Comparison of ENCODE assay signal across 26 mouse cellular contexts in the genomic region with DNA sequence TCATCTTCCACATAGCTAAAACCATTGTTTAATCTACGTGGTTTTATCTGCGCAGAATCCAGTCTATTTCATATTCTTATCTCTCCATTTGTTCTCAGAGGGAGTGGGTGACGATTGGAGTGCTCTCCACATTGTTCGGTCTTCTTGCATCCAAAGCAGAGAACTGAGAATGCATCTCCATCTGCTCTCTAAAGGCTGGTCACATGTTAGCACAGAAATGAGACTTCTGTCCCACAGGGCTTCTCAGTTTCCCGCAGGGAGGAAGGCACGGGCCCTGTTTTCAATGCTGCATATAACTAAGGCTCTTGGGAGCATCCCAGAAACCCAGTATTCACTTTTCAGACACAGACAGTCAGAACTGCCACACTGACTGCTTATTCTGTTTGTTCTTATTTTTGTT. TPM values are rescaled to one million over a fixed set of nuclear protein-coding genes. Genes with fewer than 3 reads are reported as not detected.
A peak's percentile ranks its signal among the peaks of the same experiment; 100 is the strongest.
DNase-seq lines count a peak whose midpoint lies in the region; ATAC-seq and TF ChIP-seq lines count a peak whose summit lies in the region.
"Had no signal": no experiment of that assay in that cellular context is flagged by ENCODE, and none has a peak within 500 bp of the region (broad histone marks: within the 10 kb centered on the region; RNA-seq: fewer than 3 reads in every experiment).

No protein-coding gene starts in this region.

- TF ChIP-seq POLR2A in thymus, adult 2 months (IDR thresholded peaks at IDR 0.05; ENCODE audit: control insufficient read depth, extremely low read depth, insufficient read depth, low read length, poor library complexity): no peak

- no peaks in the 10 kb centered on the region for H3K9me3 ChIP-seq in embryonic facial prominence, embryonic 14.5 days (ENCODE audit: control insufficient read depth, low read length)
- H3K9me3 ChIP-seq in embryonic facial prominence, embryonic 10.5 days: no peaks in the 10 kb centered on the region
- H3K9me3 ChIP-seq: forebrain, embryonic 12.5 days; G1E; heart, embryonic 13.5 days; hindbrain, embryonic 15.5 days had no signal

- no peaks in the 10 kb centered on the region for H3K4me1 ChIP-seq in embryonic facial prominence, embryonic 14.5 days (ENCODE audit: control insufficient read depth, insufficient read depth, low read length)
- peaks cover 12% of the 10 kb centered on the region for H3K4me1 ChIP-seq in embryonic facial prominence, embryonic 10.5 days
- no peaks in the 10 kb centered on the region for H3K4me1 ChIP-seq in thymus, adult 2 months (replicated peaks; ENCODE audit: control insufficient read depth, insufficient read depth, low read length)
- H3K4me1 ChIP-seq: forebrain, embryonic 12.5 days; hindbrain, embryonic 15.5 days had no signal

- no peak overlapping the region for H3K27ac ChIP-seq in embryonic facial prominence, embryonic 14.5 days (replicated peaks; ENCODE audit: low read depth, low read length)
- H3K27ac ChIP-seq in embryonic facial prominence, embryonic 10.5 days (replicated peaks): no peak overlapping the region
- no peak overlapping the region for H3K27ac ChIP-seq in thymus, adult 2 months (ENCODE audit: control insufficient read depth, insufficient read depth, low read length)
- H3K27ac ChIP-seq: forebrain, embryonic 12.5 days; heart, embryonic 13.5 days; hindbrain, embryonic 15.5 days had no signal

- H3K36me3 ChIP-seq in embryonic facial prominence, embryonic 14.5 days (ENCODE audit: control insufficient read depth, insufficient read depth, low read length): no peaks in the 10 kb centered on the region
- H3K36me3 ChIP-seq in embryonic facial prominence, embryonic 10.5 days (replicated peaks): no peaks in the 10 kb centered on the region
- no peaks in the 10 kb centered on the region for H3K36me3 ChIP-seq in thymus, adult 2 months (ENCODE audit: control insufficient read depth, insufficient read depth, low read length)
- H3K36me3 ChIP-seq: forebrain, embryonic 12.5 days; G1E; heart, embryonic 13.5 days; hindbrain, embryonic 15.5 days had no signal

- H3K27me3 ChIP-seq in embryonic facial prominence, embryonic 14.5 days (replicated peaks; ENCODE audit: control insufficient read depth, insufficient read depth, low read length): no peaks in the 10 kb centered on the region
- no peaks in the 10 kb centered on the region for H3K27me3 ChIP-seq in embryonic facial prominence, embryonic 10.5 days (replicated peaks; ENCODE audit: low read depth, poor library complexity, severe bottlenecking)
- H3K27me3 ChIP-seq in thymus, adult 2 months (ENCODE audit: control insufficient read depth, insufficient read depth, low read length): no peaks in the 10 kb centered on the region
- H3K27me3 ChIP-seq: forebrain, embryonic 12.5 days; hindbrain, embryonic 15.5 days had no signal

- DNase-seq in embryonic facial prominence, embryonic 14.5 days (ENCODE audit: low spot score): no peak
- no peak for DNase-seq in embryonic facial prominence, embryonic 10.5 days (ENCODE audit: low spot score)
- peak; percentile 19 to 64 for DNase-seq in layer of hippocampus, adult 18-20 months (ENCODE audit: low spot score in 2 of 2)
- DNase-seq in layer of hippocampus, postnatal 10 days (ENCODE audit: low spot score in 2 of 2): no peak
- peak; percentile 17 for DNase-seq in right cerebral cortex, adult 18-20 months
- DNase-seq in right cerebral cortex, postnatal 25 days: no peak
- peak; percentile 59 for DNase-seq in telencephalon, adult 2 months (ENCODE audit: low read depth, low spot score)
- DNase-seq in thymus, adult 2 months: no peak
- DNase-seq: adrenal gland, postnatal 10 days; B cell, adult 2 months; cerebellum, adult 11-12 months; cerebellum, adult 9-10 months; cerebellum, postnatal 36 days; gastrocnemius, postnatal 36 days; heart, adult 11 months; heart, postnatal 36 days had no signal

- H3K4me3 ChIP-seq in embryonic facial prominence, embryonic 14.5 days (ENCODE audit: low read depth, low read length): no peak overlapping the region
- H3K4me3 ChIP-seq in embryonic facial prominence, embryonic 10.5 days: no peak overlapping the region
- H3K4me3 ChIP-seq in thymus, adult 2 months (ENCODE audit: control insufficient read depth, insufficient read depth, low read length): no peak overlapping the region
- H3K4me3 ChIP-seq: forebrain, embryonic 12.5 days; heart, embryonic 13.5 days; hindbrain, embryonic 15.5 days had no signal

- peak; percentile 56 for ATAC-seq in embryonic facial prominence, embryonic 14.5 days (ENCODE audit: low read depth)
- ATAC-seq: CD4-positive, CD25-positive, alpha-beta regulatory T cell, adult 4 months; forebrain, embryonic 16.5 days had no signal

- TF ChIP-seq CTCF in thymus, adult 2 months (IDR thresholded peaks at IDR 0.05; ENCODE audit: borderline replicate concordance, control insufficient read depth, extremely low read depth, insufficient read depth, low read length, poor library complexity): no peak

- no peak overlapping the region for H3K4me2 ChIP-seq in embryonic facial prominence, embryonic 14.5 days (ENCODE audit: low read depth, low read length)
- H3K4me2 ChIP-seq: forebrain, embryonic 12.5 days; heart, embryonic 13.5 days; hindbrain, embryonic 15.5 days had no signal

- WGBS in embryonic facial prominence, embryonic 14.5 days: 72% methylated on average over 6 of the region's 6 CpGs
- 79% methylated on average over 6 of the region's 6 CpGs for WGBS in embryonic facial prominence, embryonic 10.5 days
- 84% methylated on average over 6 of the region's 6 CpGs for WGBS in thymus, adult 2 months

- H3K9ac ChIP-seq in embryonic facial prominence, embryonic 14.5 days (ENCODE audit: low read depth, low read length): no peak overlapping the region
- H3K9ac ChIP-seq: forebrain, embryonic 12.5 days; heart, embryonic 13.5 days; hindbrain, embryonic 15.5 days had no signal

RNA-seq across cellular contexts. Expression of gene Svip, which starts 20.1 kb away (rescaled TPM):
- 6.1 and 6.7 TPM in 2 replicates for polyA plus RNA-seq in embryonic facial prominence, embryonic 14.5 days (2014; fragmentation: Nextera tagmentation; extraction: Ambion mirVana)
- polyA plus RNA-seq in embryonic facial prominence, embryonic 10.5 days (2016; fragmentation: Nextera tagmentation; extraction: Ambion mirVana): 6.4 and 8.6 TPM in 2 replicates
- 10 to 100 TPM; 37.9 to 40.0 TPM for total RNA-seq in layer of hippocampus, adult 18-20 months (2021)
- total RNA-seq in layer of hippocampus, postnatal 10 days (2021): 10 to 100 TPM; 26.0 to 30.6 TPM
- 0.34 and 0.61 TPM in 2 replicates for polyA plus RNA-seq in thymus, adult 2 months (2012; rRNA removed)

RNA-seq across cellular contexts. Expression of gene 1700015G11Rik, which starts 29.8 kb away (rescaled TPM):
- not detected in 2 replicates for polyA plus RNA-seq in embryonic facial prominence, embryonic 14.5 days (2014; fragmentation: Nextera tagmentation; extraction: Ambion mirVana)
- polyA plus RNA-seq in embryonic facial prominence, embryonic 10.5 days (2016; fragmentation: Nextera tagmentation; extraction: Ambion mirVana): not detected in 2 replicates
- total RNA-seq in layer of hippocampus, adult 18-20 months (2021): not detected
- total RNA-seq in layer of hippocampus, postnatal 10 days (2021): not detected
- not detected in 2 replicates for polyA plus RNA-seq in thymus, adult 2 months (2012; rRNA removed)
- total RNA-seq: adrenal gland, postnatal 10 days; adrenal gland, postnatal 4 days; G1E; gastrocnemius, adult 8-10 months; gastrocnemius, postnatal 36 days; heart, postnatal 36 days had no signal
- polyA plus RNA-seq: CD4-positive, CD25-positive, alpha-beta regulatory T cell, adult 4 months; forebrain, embryonic 12.5 days; forebrain, embryonic 16.5 days; G1E; heart, embryonic 13.5 days; heart, postnatal 0 days; hindbrain, embryonic 11.5 days; hindbrain, embryonic 15.5 days had no signal

Comparison
In these comparisons a context has a peak if more than half of its experiments do, and no peak if none do; other contexts are left out.
1. DNase-seq: peak in layer of hippocampus, adult 18-20 months (2 of 2), right cerebral cortex, adult 18-20 months (single experiment) and telencephalon, adult 2 months (single experiment); none in embryonic facial prominence, embryonic 14.5 days (single experiment), embryonic facial prominence, embryonic 10.5 days (single experiment), layer of hippocampus, postnatal 10 days (0 of 2), right cerebral cortex, postnatal 25 days (single experiment) and thymus, adult 2 months (single experiment).